Mouse (Mus musculus): ENCODE results near the gene Pars2. TPM values are rescaled to one million over a fixed set of nuclear protein-coding genes. Genes with fewer than 3 reads are reported as not detected.

The Pars2 gene
- polyA plus RNA-seq, 1 experiment from 2014 or later = 10.5 TPM

DNA sequence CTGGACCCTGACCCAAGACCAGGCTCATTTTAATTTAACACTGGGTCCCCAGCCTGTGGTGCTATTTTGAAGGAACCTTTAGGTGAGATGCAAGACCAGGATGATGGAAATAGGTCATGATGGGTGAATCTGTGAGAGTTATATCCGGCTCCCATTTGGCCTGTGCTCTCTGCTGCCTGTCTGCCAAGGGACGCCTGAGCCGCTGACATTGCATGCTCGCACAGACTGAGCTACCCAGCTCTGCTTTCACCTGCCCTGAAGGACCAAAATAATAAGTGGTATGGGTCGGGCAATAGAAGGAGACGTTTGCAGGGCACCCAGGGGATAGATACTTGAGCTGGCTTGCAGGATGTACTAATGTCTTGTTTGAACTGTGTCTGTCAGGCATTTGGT, 6.7 kb upstream of the Pars2 start:
- Histone ChIP-seq H3K27me3 (peaks cover 34% of the 10 kb centered on the region), H3K4me3 (replicated peaks) (no peak overlapping the region), H3K4me1 (replicated peaks) (peaks cover 6% of the 10 kb centered on the region), H3K4me2 (replicated peaks) (no peak overlapping the region), H3K36me3 (no peaks in the 10 kb centered on the region), H3K9me3 (0 out of 2 replicates have a peak, but pooled peaks cover 3% of the 10 kb centered on the region), H3K27ac (no peak overlapping the region), H3K9ac (replicated peaks) (no peak overlapping the region)
- no peak for ATAC-seq
- 75% methylated on average over 6 of the region's 6 CpGs for WGBS

DNA sequence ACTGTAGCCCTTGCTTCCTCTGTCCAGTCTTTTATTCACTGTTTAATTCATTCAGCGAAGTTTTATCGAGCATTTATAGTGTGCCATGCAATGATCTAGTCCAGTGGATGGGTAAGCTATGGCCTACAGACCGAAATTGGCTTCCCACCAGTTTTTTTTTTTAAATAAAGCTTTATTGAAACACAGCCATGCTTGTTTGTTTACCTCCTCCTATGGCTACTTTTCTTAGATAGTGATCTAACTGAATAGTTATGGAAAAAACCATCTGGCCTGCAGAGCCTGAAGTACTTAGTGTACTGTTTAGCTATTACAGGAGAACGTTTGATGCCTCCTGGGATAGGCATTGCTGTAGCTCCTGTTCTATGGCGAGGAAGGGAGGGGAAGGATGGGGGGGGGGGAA, 5.1 kb upstream of the Pars2 start:
- no peak overlapping the region for H3K4me2 ChIP-seq (replicated peaks)
- no peak overlapping the region for H3K27ac ChIP-seq
- H3K27me3 ChIP-seq = peaks cover 37% of the 10 kb centered on the region
- H3K4me1 ChIP-seq (replicated peaks) = peaks cover 6% of the 10 kb centered on the region
- no peak for ATAC-seq
- H3K9me3 ChIP-seq = no peaks in the 10 kb centered on the region
- WGBS = 76% methylated on average over 5 of the region's 5 CpGs
- no peak overlapping the region for H3K9ac ChIP-seq (replicated peaks)
- H3K4me3 ChIP-seq (replicated peaks) = no peak overlapping the region
- no peaks in the 10 kb centered on the region for H3K36me3 ChIP-seq

DNA sequence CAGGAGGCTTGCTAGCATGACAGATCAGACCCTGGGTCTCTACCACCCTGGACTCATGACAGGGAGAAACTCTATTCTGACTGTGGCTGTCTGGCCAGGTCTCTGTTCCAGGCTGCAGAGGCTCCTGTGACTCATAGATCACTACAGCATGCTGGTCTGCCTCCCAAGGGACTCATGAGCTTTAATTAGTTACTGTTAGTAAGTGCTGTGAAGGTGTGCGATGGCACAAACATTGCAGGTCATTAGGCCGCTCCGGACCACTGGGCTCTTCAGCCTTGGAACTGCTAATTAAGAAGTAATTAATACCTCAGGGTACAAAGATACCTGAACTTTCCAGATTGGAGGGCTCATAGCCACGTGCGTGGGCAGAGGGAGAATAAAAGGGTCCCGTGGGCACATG, 3.7 kb upstream of the Pars2 start:
- WGBS = 89% methylated on average over 6 of the region's 6 CpGs

DNA sequence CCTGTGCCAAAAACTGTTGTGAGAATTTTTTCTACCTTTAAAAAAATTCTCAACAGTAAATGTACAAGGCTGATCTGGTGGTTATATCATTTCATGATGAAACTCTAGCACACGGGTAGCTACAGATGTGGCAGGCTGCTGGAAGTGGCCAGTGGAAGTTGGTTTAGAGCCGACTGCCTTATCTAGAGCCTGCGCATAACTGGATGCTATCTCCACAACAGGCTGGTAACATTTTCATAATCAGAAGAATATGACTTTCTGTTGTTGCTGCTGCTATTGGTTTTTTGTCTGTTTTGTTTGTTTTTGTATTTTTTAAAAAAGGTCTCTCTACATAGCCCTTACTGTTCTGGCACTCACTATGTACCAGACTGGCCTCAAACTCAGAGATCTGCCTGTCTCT, 1.7 kb downstream of the Pars2 start:
- Histone ChIP-seq H3K9ac (replicated peaks) (no peak overlapping the region), H3K9me3 (no peaks in the 10 kb centered on the region), H3K4me2 (replicated peaks) (no peak overlapping the region), H3K27me3 (peaks cover 19% of the 10 kb centered on the region), H3K4me1 (replicated peaks) (peaks cover 10% of the 10 kb centered on the region), H3K4me3 (replicated peaks) (no peak overlapping the region), H3K36me3 (peaks cover 30% of the 10 kb centered on the region), H3K27ac (no peak overlapping the region)
- ATAC-seq = no peak
- 97% methylated on average over 3 of the region's 3 CpGs for WGBS

More for the DNA sequence above, 3.7 kb upstream of the Pars2 start:
- H3K4me2 ChIP-seq (replicated peaks) = no peak overlapping the region
- peaks cover 16% of the 10 kb centered on the region for H3K4me1 ChIP-seq (replicated peaks)
- H3K9me3 ChIP-seq = no peaks in the 10 kb centered on the region
- H3K4me3 ChIP-seq (replicated peaks) = no peak overlapping the region
- ATAC-seq = no peak
- H3K27ac ChIP-seq = no peak overlapping the region
- no peaks in the 10 kb centered on the region for H3K36me3 ChIP-seq
- peaks cover 37% of the 10 kb centered on the region for H3K27me3 ChIP-seq
- H3K9ac ChIP-seq (replicated peaks) = no peak overlapping the region

DNA sequence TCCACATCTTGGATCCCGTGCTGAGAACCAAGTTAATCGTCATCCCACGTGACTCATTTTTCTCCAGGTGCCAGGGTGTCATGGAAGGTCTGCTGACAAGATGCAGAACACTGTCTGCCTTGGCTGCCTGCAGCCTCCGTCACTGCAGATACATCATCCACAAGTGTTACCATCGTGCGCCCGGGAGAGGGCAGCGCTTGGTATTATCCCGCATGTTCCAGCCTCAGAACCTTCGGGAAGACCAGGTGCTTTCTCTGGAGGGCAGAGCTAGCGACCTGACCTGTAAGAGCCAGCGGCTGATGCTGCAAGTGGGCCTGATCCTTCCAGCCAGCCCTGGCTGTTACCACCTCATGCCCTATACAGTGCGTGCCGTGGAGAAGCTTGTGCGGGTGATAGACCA, 2.2 kb downstream of the Pars2 start:
- 96% methylated on average over 15 of the region's 15 CpGs for WGBS
- Histone ChIP-seq H3K27me3 (peaks cover 14% of the 10 kb centered on the region), H3K9me3 (no peaks in the 10 kb centered on the region), H3K9ac (replicated peaks) (no peak overlapping the region), H3K4me1 (replicated peaks) (peaks cover 10% of the 10 kb centered on the region), H3K4me2 (replicated peaks) (no peak overlapping the region), H3K36me3 (peaks cover 31% of the 10 kb centered on the region), H3K4me3 (replicated peaks) (no peak overlapping the region), H3K27ac (no peak overlapping the region)
- ATAC-seq = no peak

DNA sequence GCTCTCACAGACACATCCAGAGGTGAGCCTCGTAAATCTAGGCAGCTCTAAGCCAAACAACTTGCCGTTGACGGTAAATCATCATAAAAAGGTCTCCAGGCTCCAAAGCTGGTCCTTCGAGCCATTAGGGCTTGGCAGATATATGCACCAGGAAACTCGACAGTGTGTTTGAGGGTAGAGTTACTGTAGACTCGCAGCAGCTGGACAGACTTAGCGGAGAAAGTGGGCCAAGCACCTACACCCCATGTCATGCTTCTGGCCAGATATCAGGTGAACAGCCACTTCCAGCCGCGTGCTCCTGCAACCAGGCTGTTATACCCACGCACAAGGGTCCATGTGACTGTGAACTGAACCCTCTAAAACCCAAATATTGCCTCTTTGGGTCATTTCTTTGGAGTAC, 4.8 kb downstream of the Pars2 start:
- no peak overlapping the region for H3K27ac ChIP-seq
- no peak for ATAC-seq
- no peak overlapping the region for H3K4me3 ChIP-seq (replicated peaks)
- no peak overlapping the region for H3K9ac ChIP-seq (replicated peaks)
- H3K4me2 ChIP-seq (replicated peaks) = no peak overlapping the region
- peaks cover 10% of the 10 kb centered on the region for H3K4me1 ChIP-seq (replicated peaks)
- 94% methylated on average over 10 of the region's 10 CpGs for WGBS
- H3K36me3 ChIP-seq = peaks cover 55% of the 10 kb centered on the region
- H3K27me3 ChIP-seq = no peaks in the 10 kb centered on the region
- H3K9me3 ChIP-seq = no peaks in the 10 kb centered on the region

DNA sequence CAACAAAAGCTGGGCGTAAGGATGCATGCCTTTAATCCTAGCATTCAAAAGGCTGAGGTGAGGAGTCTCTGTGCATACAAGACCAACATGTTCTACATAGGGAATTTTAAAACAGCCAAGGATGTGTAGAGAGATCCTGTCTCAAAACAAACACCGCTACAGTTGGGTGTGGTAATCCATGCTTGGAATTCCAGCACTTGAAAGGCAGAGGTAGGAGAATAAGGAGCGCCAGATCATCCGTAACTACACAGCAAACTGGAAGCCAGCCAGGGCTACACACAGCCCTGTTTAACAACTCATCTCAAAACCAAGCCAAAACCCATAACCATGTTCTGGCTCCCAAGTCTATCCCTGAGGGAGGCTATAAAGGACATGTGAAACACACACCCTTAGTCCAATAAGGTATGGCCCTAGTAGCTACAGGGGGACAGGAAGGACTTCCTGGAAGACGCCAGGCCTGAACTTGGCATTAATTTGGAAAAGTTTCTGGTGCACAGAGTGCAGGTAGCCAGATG, 13.1 kb downstream of the Pars2 start:
- Histone ChIP-seq H3K4me1 (replicated peaks) (no peaks in the 10 kb centered on the region), H3K4me3 (replicated peaks) (no peak overlapping the region), H3K4me2 (replicated peaks) (no peak overlapping the region), H3K9me3 (no peaks in the 10 kb centered on the region), H3K36me3 (peaks cover 100% of the 10 kb centered on the region), H3K9ac (replicated peaks) (no peak overlapping the region), H3K27ac (no peak overlapping the region), H3K27me3 (no peaks in the 10 kb centered on the region)
- ATAC-seq = no peak
- WGBS = 91% methylated on average over 5 of the region's 5 CpGs

DNA sequence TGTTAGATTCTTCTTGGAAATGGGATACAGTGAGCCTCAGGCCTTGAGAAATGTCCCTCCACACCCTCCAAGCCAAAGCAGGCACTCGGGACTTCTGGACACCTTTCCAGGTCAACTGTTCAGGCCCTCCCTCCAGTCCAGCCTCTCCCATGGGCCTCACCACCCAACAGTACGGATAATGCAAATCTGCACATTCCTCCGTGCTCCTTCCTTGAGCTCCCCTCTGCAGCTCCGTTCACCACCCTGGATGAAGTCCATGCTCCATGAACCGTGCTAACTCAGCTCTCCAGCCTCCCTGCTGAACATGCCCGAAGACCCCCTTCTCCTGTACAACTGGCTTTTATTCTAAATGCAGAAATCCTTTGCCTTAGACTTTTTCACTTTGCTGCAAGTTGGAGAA, 13.8 kb downstream of the Pars2 start:
- no peak for ATAC-seq
- Histone ChIP-seq H3K27ac (no peak overlapping the region), H3K4me2 (replicated peaks) (no peak overlapping the region), H3K9ac (replicated peaks) (no peak overlapping the region), H3K9me3 (no peaks in the 10 kb centered on the region), H3K4me3 (replicated peaks) (no peak overlapping the region), H3K4me1 (replicated peaks) (no peaks in the 10 kb centered on the region), H3K36me3 (peaks cover 99% of the 10 kb centered on the region), H3K27me3 (no peaks in the 10 kb centered on the region)
- 94% methylated on average over 6 of the region's 6 CpGs for WGBS

DNA sequence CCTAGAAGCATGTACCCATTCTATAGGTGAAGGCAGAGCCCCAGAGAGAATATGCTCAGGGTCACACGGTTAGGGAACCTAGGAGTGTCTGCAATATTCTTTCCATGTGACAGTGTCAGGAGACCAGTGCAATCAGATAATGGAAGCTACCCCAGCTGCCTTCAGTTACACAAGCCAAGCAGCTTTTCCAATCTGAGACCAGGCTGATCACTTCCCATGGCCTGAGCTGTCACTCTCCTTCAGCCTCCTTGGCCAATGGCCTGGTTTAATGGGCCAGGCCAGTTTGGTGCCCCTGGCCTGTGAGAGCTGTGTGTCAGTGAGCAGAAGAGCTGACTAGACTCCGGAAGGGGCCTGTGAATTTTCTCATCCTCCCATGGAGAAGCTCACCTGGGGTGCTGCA, 14.4 kb downstream of the Pars2 start:
- no peaks in the 10 kb centered on the region for H3K9me3 ChIP-seq
- H3K4me1 ChIP-seq (replicated peaks) = no peaks in the 10 kb centered on the region
- H3K36me3 ChIP-seq = peaks cover 99% of the 10 kb centered on the region
- no peak overlapping the region for H3K9ac ChIP-seq (replicated peaks)
- H3K4me2 ChIP-seq (replicated peaks) = no peak overlapping the region
- H3K27me3 ChIP-seq = no peaks in the 10 kb centered on the region
- WGBS = 95% methylated on average over 2 of the region's 2 CpGs
- no peak overlapping the region for H3K4me3 ChIP-seq (replicated peaks)
- no peak overlapping the region for H3K27ac ChIP-seq
- ATAC-seq = no peak

DNA sequence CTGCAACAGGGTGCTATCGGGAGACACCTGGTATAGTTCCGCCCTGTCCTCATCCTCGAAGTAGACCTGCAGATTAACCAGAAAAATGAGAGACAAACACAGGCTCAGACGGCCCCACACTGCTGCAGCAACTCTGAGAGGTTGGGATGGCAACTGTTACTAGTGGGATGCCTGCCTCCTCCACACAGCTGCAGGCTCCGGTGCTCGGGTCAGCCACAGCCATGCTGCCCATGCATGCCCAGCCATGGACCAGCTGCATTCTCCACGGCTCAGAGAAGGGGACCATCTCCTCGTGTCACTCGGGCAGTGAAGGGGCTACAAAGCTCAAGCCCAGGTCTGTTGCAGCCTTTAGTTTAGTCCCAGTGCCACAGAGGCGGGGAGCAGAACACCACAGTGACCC, 14.8 kb downstream of the Pars2 start:
- no peaks in the 10 kb centered on the region for H3K9me3 ChIP-seq
- H3K9ac ChIP-seq (replicated peaks) = no peak overlapping the region
- no peak overlapping the region for H3K27ac ChIP-seq
- ATAC-seq = no peak
- no peak overlapping the region for H3K4me3 ChIP-seq (replicated peaks)
- WGBS = 91% methylated on average over 10 of the region's 10 CpGs
- no peak overlapping the region for H3K4me2 ChIP-seq (replicated peaks)
- peaks cover 99% of the 10 kb centered on the region for H3K36me3 ChIP-seq
- H3K27me3 ChIP-seq = no peaks in the 10 kb centered on the region
- H3K4me1 ChIP-seq (replicated peaks) = no peaks in the 10 kb centered on the region

DNA sequence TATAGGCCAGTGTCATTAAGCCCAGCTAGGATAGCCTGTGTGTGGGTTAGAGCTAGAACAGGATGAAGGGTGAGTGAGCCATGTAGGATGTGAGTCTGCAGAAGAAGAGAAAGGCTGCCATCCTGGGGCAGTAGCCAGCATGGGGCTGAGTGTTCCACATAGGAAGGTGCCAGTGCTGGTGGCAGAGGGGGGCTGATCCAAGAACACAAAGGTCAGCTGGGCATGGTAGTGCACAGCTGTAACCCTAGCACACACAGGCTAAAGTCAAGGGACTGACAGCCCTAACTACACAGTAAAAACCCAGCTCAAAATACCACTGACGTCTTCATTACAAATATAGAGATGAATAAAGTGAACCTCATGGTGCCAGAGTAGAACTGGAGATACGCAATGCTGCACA, 15.7 kb downstream of the Pars2 start:
- no peaks in the 10 kb centered on the region for H3K4me1 ChIP-seq (replicated peaks)
- no peaks in the 10 kb centered on the region for H3K9me3 ChIP-seq
- no peak overlapping the region for H3K27ac ChIP-seq
- WGBS = 86% methylated on average over 2 of the region's 2 CpGs
- H3K4me3 ChIP-seq (replicated peaks) = no peak overlapping the region
- H3K4me2 ChIP-seq (replicated peaks) = no peak overlapping the region
- peaks cover 99% of the 10 kb centered on the region for H3K36me3 ChIP-seq
- ATAC-seq = no peak
- no peak overlapping the region for H3K9ac ChIP-seq (replicated peaks)
- no peaks in the 10 kb centered on the region for H3K27me3 ChIP-seq

DNA sequence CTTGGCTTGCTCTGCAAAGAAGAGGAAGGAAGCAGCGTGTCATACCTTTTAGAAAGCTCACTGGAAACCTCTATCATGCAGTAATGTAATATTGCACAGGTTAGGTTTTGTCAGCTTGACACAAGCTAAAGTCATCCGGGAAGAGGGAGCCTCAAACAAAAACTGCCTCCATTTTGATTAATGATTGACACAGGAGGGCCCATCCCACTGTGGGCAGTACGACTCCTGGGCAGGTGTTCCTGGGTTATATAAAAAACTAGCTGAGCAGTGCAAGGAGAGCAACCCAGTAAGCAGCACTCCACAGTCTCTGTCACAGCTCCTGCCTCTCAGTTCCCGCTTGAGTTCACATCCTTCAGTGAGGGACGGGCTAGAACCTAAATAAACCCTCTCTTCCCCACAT, 25.9 kb downstream of the Pars2 start:
- H3K9ac ChIP-seq (replicated peaks) = no peak overlapping the region

DNA sequence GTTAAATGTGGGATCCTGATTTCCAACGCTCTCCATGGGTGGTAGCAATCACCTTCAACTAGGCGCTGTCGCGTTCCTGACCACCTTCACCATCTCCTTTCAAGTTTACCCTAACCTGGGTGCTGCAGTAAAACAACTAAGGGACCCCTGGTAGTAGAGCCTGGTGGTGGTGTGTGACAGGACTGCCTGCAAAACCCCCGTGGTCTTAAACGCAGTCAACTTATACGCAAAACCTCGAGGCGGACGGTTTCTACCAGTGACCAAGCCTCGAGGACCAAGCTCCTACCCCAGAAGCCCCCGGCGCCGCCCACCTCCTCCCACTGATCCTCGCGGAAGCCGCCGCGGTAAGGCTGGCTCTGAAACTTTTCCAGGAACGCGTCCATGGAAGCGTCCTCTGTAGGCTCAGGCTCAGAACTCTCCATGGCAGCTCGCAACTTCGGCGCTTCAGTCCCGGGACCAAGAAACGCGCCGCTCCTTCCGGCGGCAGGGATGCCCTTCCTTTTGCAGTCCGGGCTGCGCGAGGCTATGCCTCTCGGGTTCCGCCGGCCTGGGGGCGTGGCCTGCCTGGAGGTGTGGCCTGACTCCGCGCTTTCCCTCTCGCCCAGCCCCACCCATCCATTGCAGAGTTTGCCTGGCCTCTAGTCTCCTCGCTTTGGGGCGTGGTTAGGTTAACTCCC, 27.7 kb downstream of the Pars2 start, which contains the start of gene Ttc4:
TSS of gene Ttc4 (minus strand) at position 503 of the 677 bp plus-strand sequence.
- ATAC-seq = peak; percentile 97
- WGBS = under 1% methylated on average over 43 of the region's 43 CpGs
- Histone ChIP-seq H3K4me3 (replicated peaks) (peak within 1 kb of the TSS; percentile 75), H3K27me3 (no peaks in the 10 kb centered on the region), H3K4me2 (replicated peaks) (peak within 1 kb of the TSS; percentile 83), H3K36me3 (peaks cover 35% of the 10 kb centered on the region), H3K27ac (no peak within 1 kb of the TSS), H3K9me3 (no peaks in the 10 kb centered on the region), H3K4me1 (replicated peaks) (peaks cover 12% of the 10 kb centered on the region), H3K9ac (replicated peaks) (peak within 1 kb of the TSS; percentile 80)

More for the DNA sequence above, 25.9 kb downstream of the Pars2 start:
- Histone ChIP-seq H3K9me3 (no peaks in the 10 kb centered on the region), H3K27me3 (no peaks in the 10 kb centered on the region), H3K4me2 (replicated peaks) (no peak overlapping the region), H3K4me1 (replicated peaks) (peaks cover 12% of the 10 kb centered on the region), H3K4me3 (replicated peaks) (no peak overlapping the region), H3K36me3 (peaks cover 54% of the 10 kb centered on the region), H3K27ac (no peak overlapping the region)
- WGBS = 93% methylated on average over 5 of the region's 5 CpGs
- no peak for ATAC-seq

Measured in midbrain, embryonic 13.5 days (tissue).